Mouse (Mus musculus) neural tube, embryonic 15.5 days (tissue): ENCODE measurements at regions not wholly inside any gene's neighbourhood (a gene's known extent, or its start where the extent isn't known, plus 50 kb on each side); places are given as distances from the start of the nearest gene placed in this dataset.
"Not testable (repeated sequence)": the region's sequence is repeated elsewhere in the genome, so short reads cannot be mapped to it uniquely, and the experiment has no call there.

ENCODE experiments used
- ATAC-seq: fragments of 200-750 bp; cut with Nextera tagmentation; 2 replicates; pipeline ENCODE4 v1.8.0; 2017; ENCODE audit warnings: mild to moderate bottlenecking, moderate TSS enrichment, moderate library complexity; ENCODE audit not compliant: low FRiP score
- H3K27ac ChIP-seq: fragments of 300-500 bp; sonication (generic); replicated peaks from 2 replicates; pipeline ENCODE4 v1.5.1; 2015; ENCODE audit warnings: mild to moderate bottlenecking, inconsistent platforms
- H3K27me3 ChIP-seq: fragments of 300-500 bp; sonication (generic); replicated peaks from 2 replicates; pipeline ENCODE4 v1.6.1; 2015; ENCODE audit warnings: inconsistent platforms
- H3K36me3 ChIP-seq: fragments of 300-500 bp; sonication (generic); 2 replicates; pipeline ENCODE4 v1.6.1; 2015; ENCODE audit warnings: inconsistent platforms
- H3K4me1 ChIP-seq: fragments of 300-500 bp; sonication (generic); 2 replicates; pipeline ENCODE4 v1.6.1; 2015; ENCODE audit warnings: inconsistent platforms
- H3K4me2 ChIP-seq: fragments of 300-500 bp; sonication (generic); 2 replicates; pipeline ENCODE4 v1.6.1; 2015; ENCODE audit warnings: inconsistent platforms, mild to moderate bottlenecking, moderate library complexity
- H3K4me3 ChIP-seq: fragments of 300-500 bp; sonication (generic); replicated peaks from 2 replicates; pipeline ENCODE4 v1.5.1; 2015; ENCODE audit warnings: mild to moderate bottlenecking, inconsistent platforms
- H3K9ac ChIP-seq: fragments of 300-500 bp; sonication (generic); replicated peaks from 2 replicates; pipeline ENCODE4 v1.6.1; 2015; ENCODE audit warnings: mild to moderate bottlenecking, inconsistent platforms
- H3K9me3 ChIP-seq: fragments of 300-500 bp; sonication (generic); replicated peaks from 2 replicates; pipeline ENCODE4 v1.6.1; 2016; ENCODE audit warnings: inconsistent platforms
- WGBS: fragments of 180-500 bp; shearing (Covaris S2); methylation state at CpG from one replicate; pipeline ENCODE4 v1.1.7; 2015; ENCODE audit warnings: mixed read lengths; 5-methylcytosine and 5-hydroxymethylcytosine counted together

- not testable (repeated sequence) for ATAC-seq
Observed at GRCm38 (mm10) chr12:77526581-77526980, 288.7 kb downstream of the Fut8 start.

GRCm38 (mm10) chr12:77527499-77527898 lies 289.6 kb downstream of the Fut8 start:
- H3K9ac ChIP-seq = no peak overlapping the region
- no peak overlapping the region for H3K27ac ChIP-seq
- 33% methylated on average over 1 of the region's 1 CpGs for WGBS
- no peaks in the 10 kb centered on the region for H3K4me1 ChIP-seq
- H3K4me3 ChIP-seq = no peak overlapping the region
- ATAC-seq = no peak
- H3K36me3 ChIP-seq = no peaks in the 10 kb centered on the region
- H3K4me2 ChIP-seq = no peak overlapping the region
- H3K9me3 ChIP-seq = no peaks in the 10 kb centered on the region
- no peaks in the 10 kb centered on the region for H3K27me3 ChIP-seq

More at GRCm38 (mm10) chr12:77526581-77526980, 288.7 kb downstream of the Fut8 start:
- H3K27me3 ChIP-seq, H3K9ac ChIP-seq, H3K4me2 ChIP-seq, H3K9me3 ChIP-seq, H3K4me1 ChIP-seq, H3K27ac ChIP-seq, H3K36me3 ChIP-seq, H3K4me3 ChIP-seq: not testable (repeated sequence)
- WGBS = 94% methylated on average over 14 of the region's 14 CpGs

DNA sequence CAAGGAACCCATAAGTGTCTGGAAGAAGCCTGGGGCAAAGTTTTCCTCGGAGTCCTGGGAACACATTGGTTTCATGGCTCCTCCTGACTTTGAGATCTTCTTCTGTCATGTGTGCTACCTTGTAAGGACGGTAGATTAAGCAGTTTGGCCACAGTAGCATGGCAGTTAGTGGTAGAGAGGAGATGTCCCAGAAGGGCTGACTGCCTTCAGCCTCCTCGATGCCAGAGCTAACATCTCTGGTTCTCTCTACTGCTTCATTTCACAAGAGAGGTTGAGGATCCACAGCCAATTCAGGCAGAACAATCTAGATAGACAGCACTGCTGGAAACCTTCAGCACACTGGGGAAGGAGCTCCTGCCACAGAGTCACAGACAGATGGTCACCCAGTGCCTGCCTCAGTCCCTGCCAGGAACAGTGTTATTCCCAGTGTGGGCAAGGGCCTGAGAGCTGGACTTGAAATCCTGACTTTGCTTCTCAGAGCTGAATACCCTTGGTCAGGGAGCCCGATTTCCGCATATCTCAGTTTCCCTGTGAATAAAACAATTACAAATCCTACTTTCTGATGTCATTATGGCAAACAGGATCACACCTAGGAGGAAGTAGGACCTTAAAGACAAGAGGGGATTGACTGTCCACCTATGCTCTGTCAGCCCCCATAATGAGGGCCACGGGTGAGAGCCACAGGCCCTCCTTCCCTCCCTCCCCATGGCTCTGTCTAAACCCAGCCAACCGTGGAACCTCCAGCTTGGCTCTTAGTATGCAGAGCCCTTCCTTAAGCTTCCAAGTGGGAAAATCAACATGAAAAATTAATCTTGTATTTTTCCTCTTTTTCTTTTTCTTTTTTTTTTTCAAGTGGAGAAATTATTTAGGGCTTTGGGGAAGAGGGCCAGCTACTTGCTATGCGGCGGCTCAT lies 290.3 kb downstream of the Fut8 start:
- Histone ChIP-seq H3K4me2 (no peak overlapping the region), H3K27ac (no peak overlapping the region), H3K4me1 (no peaks in the 10 kb centered on the region), H3K36me3 (no peaks in the 10 kb centered on the region), H3K9me3 (no peaks in the 10 kb centered on the region), H3K27me3 (no peaks in the 10 kb centered on the region), H3K9ac (no peak overlapping the region), H3K4me3 (no peak overlapping the region)
- 78% methylated on average over 9 of the region's 9 CpGs for WGBS
- ATAC-seq = no peak

DNA sequence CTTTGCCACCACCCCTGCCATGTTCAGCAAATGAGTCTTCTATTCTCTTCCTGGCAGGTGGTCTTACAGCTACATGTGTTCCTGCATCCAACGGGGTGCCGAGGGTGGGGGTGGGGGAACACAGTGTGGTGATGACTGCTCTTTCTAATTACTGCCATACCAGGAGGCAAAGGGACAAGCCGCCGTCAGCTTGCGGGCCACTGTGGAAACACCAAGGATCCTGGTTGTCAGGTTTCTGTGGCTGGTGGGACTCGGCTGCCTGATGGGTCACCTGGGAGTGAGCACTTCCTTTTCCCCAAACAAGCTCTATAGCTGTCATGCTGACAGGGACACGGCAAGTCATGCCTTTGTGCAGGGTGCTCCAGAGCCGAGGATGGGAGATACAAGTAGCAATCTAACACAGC lies 290.9 kb downstream of the Fut8 start:
- Histone ChIP-seq H3K27me3 (no peaks in the 10 kb centered on the region), H3K27ac (no peak overlapping the region), H3K9me3 (no peaks in the 10 kb centered on the region), H3K4me3 (no peak overlapping the region), H3K4me2 (no peak overlapping the region), H3K4me1 (no peaks in the 10 kb centered on the region), H3K36me3 (no peaks in the 10 kb centered on the region), H3K9ac (no peak overlapping the region)
- no peak for ATAC-seq
- WGBS = 50% methylated on average over 8 of the region's 8 CpGs

DNA sequence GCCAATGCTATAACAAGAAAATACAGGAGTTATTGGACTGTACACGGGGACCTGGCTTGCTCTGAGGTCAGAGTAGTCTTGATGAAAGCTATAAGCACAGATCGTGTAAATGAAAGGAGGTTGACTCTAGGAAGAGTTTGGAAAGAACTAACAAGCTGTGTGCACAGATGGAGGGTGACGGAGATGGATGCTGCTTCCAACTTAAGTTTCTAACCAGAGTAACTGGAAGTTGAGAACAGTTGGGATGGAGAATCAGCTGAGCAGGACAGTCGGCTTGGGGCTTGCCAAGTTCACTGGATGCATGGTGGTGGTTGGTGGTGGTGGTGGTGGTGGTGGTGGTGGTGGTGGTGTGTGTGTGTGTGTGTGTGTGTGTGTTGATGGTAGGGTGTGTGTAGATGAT lies 291.5 kb downstream of the Fut8 start:
- Histone ChIP-seq H3K4me3 (no peak overlapping the region), H3K9me3 (no peaks in the 10 kb centered on the region), H3K27ac (no peak overlapping the region), H3K4me1 (no peaks in the 10 kb centered on the region), H3K27me3 (no peaks in the 10 kb centered on the region), H3K4me2 (no peak overlapping the region), H3K9ac (no peak overlapping the region), H3K36me3 (no peaks in the 10 kb centered on the region)
- ATAC-seq = no peak
- 86% methylated on average over 4 of the region's 4 CpGs for WGBS

DNA sequence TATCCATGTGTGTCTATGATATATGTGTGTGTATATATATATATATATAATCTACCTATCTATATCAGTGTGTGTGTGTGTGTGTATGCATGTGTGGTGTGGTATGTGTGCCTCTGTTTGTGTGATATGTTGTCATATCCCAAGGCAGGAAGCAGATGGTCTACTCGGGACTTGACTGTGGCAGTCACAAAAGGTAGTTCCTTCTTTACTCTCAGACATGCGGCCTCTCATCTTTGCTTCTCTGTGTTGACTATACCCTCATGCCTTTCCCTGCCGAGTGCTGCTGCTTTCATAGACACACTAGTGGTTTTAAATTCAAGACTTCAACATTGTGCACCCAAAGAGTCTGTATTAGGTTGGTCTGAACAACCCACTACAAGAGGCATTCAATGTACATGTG lies 292.0 kb downstream of the Fut8 start:
- Histone ChIP-seq H3K36me3 (no peaks in the 10 kb centered on the region), H3K4me1 (no peaks in the 10 kb centered on the region), H3K4me3 (no peak overlapping the region), H3K9me3 (no peaks in the 10 kb centered on the region), H3K9ac (no peak overlapping the region), H3K27me3 (no peaks in the 10 kb centered on the region), H3K4me2 (no peak overlapping the region), H3K27ac (no peak overlapping the region)
- 90% methylated on average over 3 of the region's 3 CpGs for WGBS
- no peak for ATAC-seq

DNA sequence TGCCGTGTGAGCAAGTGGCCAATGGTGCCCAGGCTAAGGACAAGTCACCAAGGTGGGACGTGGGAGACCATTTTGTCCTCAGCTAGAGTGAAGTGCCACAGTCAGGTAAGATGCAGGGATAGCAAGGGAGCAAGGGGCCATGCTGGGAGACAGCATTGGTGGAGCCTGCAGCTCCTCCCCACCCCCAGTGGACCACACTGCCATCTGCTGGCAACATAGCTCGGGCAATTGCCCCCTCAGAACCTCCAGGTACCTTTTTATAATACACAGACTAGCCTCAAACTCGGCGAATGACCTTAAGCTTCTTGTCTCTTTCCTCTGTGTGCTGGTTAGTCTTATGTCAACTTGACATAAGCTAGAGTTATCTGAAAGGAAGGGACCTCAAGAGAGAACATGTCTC lies 293.4 kb downstream of the Fut8 start:
- no peak overlapping the region for H3K4me2 ChIP-seq
- no peak overlapping the region for H3K27ac ChIP-seq
- ATAC-seq = no peak
- H3K4me3 ChIP-seq = no peak overlapping the region
- no peak overlapping the region for H3K9ac ChIP-seq
- H3K4me1 ChIP-seq = no peaks in the 10 kb centered on the region
- H3K27me3 ChIP-seq = no peaks in the 10 kb centered on the region
- H3K36me3 ChIP-seq = no peaks in the 10 kb centered on the region
- no peaks in the 10 kb centered on the region for H3K9me3 ChIP-seq
- 88% methylated on average over 5 of the region's 5 CpGs for WGBS

DNA sequence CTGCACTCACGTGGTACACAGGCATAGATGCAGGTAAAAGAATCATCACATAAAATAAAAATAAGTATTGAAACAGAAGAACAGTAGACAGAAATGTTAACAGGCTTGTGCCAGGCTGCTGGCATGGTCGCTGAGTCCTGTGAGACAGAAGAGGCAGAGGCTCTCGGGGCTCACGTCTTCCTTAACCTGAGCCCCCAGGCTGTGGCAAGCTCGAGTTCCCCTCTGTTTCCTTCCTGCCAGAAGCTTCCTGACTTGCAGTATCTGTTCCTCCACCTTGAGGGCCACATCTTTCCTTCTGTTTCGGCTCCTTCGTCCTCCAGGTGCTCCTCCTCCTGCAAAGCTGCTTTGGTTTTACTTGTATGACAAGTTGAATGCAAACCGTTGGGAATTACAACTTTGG lies 294.6 kb downstream of the Fut8 start:
- no peaks in the 10 kb centered on the region for H3K27me3 ChIP-seq
- H3K36me3 ChIP-seq = no peaks in the 10 kb centered on the region
- H3K9ac ChIP-seq = no peak overlapping the region
- H3K4me1 ChIP-seq = no peaks in the 10 kb centered on the region
- no peaks in the 10 kb centered on the region for H3K9me3 ChIP-seq
- no peak overlapping the region for H3K4me3 ChIP-seq
- no peak overlapping the region for H3K27ac ChIP-seq
- ATAC-seq = no peak
- H3K4me2 ChIP-seq = no peak overlapping the region
- 88% methylated on average over 8 of the region's 8 CpGs for WGBS

- H3K27me3 ChIP-seq = no peaks in the 10 kb centered on the region
- H3K36me3 ChIP-seq = no peaks in the 10 kb centered on the region
- H3K27ac ChIP-seq = no peak overlapping the region
- no peak overlapping the region for H3K9ac ChIP-seq
- WGBS = 71% methylated on average over 2 of the region's 2 CpGs
- ATAC-seq = no peak
- H3K4me3 ChIP-seq = no peak overlapping the region
- no peaks in the 10 kb centered on the region for H3K4me1 ChIP-seq
- H3K9me3 ChIP-seq = no peaks in the 10 kb centered on the region
- H3K4me2 ChIP-seq = no peak overlapping the region
Observed at GRCm38 (mm10) chr12:77533606-77534005, 295.7 kb downstream of the Fut8 start.

DNA sequence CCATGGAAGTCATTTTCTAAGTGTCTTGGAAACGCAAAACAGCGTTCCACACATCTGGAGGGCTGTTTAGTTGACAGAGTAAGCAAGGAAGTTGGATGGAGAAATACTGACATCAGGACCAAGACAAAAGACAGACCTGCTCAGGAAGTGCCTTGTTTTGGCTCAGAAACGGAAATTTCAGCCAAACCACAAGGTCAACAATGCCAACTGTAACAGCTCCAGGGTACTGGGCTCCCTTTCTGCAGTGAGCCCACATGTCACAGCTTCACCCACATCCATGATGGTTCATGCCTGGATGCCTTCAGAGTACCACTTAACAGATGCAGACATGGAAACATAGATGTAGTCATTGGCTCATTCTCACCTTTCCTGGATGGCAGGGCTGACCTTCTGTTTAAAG lies 296.2 kb downstream of the Fut8 start:
- Histone ChIP-seq H3K4me1 (no peaks in the 10 kb centered on the region), H3K9ac (no peak overlapping the region), H3K27ac (no peak overlapping the region), H3K4me2 (no peak overlapping the region), H3K27me3 (no peaks in the 10 kb centered on the region), H3K36me3 (no peaks in the 10 kb centered on the region), H3K4me3 (no peak overlapping the region), H3K9me3 (no peaks in the 10 kb centered on the region)
- ATAC-seq = no peak
- WGBS = 81% methylated on average over 3 of the region's 3 CpGs

- ATAC-seq = no peak
- Histone ChIP-seq H3K4me3 (no peak overlapping the region), H3K27ac (no peak overlapping the region)
Observed at GRCm38 (mm10) chr12:77535147-77535546, 297.2 kb downstream of the Fut8 start.

GRCm38 (mm10) chr12:77537139-77537848 lies 299.4 kb downstream of the Fut8 start:
- no peak overlapping the region for H3K9ac ChIP-seq
- 82% methylated on average over 8 of the region's 8 CpGs for WGBS
- ATAC-seq = no peak
- no peaks in the 10 kb centered on the region for H3K36me3 ChIP-seq
- no peak overlapping the region for H3K27ac ChIP-seq
- no peak overlapping the region for H3K4me2 ChIP-seq
- no peak overlapping the region for H3K4me3 ChIP-seq
- H3K4me1 ChIP-seq = no peaks in the 10 kb centered on the region
- no peaks in the 10 kb centered on the region for H3K9me3 ChIP-seq
- H3K27me3 ChIP-seq = no peaks in the 10 kb centered on the region

More at GRCm38 (mm10) chr12:77535147-77535546, 297.2 kb downstream of the Fut8 start:
- Histone ChIP-seq H3K4me1 (no peaks in the 10 kb centered on the region), H3K9me3 (no peaks in the 10 kb centered on the region), H3K27me3 (no peaks in the 10 kb centered on the region), H3K36me3 (no peaks in the 10 kb centered on the region), H3K4me2 (no peak overlapping the region), H3K9ac (no peak overlapping the region)
- 68% methylated on average over 3 of the region's 3 CpGs for WGBS
